Mouse (Mus musculus): Measurements from ENCODE around the gene Cd274. TPM values are rescaled to one million over a fixed set of nuclear protein-coding genes. Genes with fewer than 3 reads are reported as not detected.

Cd274 gene
- polyA plus RNA-seq, 1 experiment from 2014 or later: 0.69 TPM

GRCm38 (mm10) chr19:29384412-29384811 lies 17.2 kb downstream of the Cd274 start:
- ATAC-seq: no peak
- no peaks in the 10 kb centered on the region for H3K9me3 ChIP-seq
- WGBS: 87% methylated on average over 9 of the region's 9 CpGs

GRCm38 (mm10) chr19:29384994-29385393 lies 17.7 kb downstream of the Cd274 start:
- WGBS: 68% methylated on average over 6 of the region's 6 CpGs
- Histone ChIP-seq H3K27ac (no peak overlapping the region), H3K27me3 (replicated peaks) (no peaks in the 10 kb centered on the region), H3K36me3 (no peaks in the 10 kb centered on the region), H3K4me2 (replicated peaks) (no peak overlapping the region), H3K9ac (no peak overlapping the region), H3K4me1 (replicated peaks) (no peaks in the 10 kb centered on the region), H3K9me3 (no peaks in the 10 kb centered on the region), H3K4me3 (replicated peaks) (no peak overlapping the region)
- no peak for ATAC-seq

More at GRCm38 (mm10) chr19:29384412-29384811, 17.2 kb downstream of the Cd274 start:
- H3K9ac ChIP-seq: no peak overlapping the region
- H3K4me1 ChIP-seq (replicated peaks): no peaks in the 10 kb centered on the region
- H3K4me2 ChIP-seq (replicated peaks): no peak overlapping the region
- no peaks in the 10 kb centered on the region for H3K27me3 ChIP-seq (replicated peaks)
- H3K4me3 ChIP-seq (replicated peaks): no peak overlapping the region
- no peaks in the 10 kb centered on the region for H3K36me3 ChIP-seq
- no peak overlapping the region for H3K27ac ChIP-seq

- WGBS: 86% methylated on average over 4 of the region's 4 CpGs
- no peak overlapping the region for H3K4me2 ChIP-seq (replicated peaks)
Measured at GRCm38 (mm10) chr19:29385822-29386221, 18.6 kb downstream of the Cd274 start.

GRCm38 (mm10) chr19:29388818-29389217 lies 21.6 kb downstream of the Cd274 start:
- Histone ChIP-seq H3K4me3 (replicated peaks) (no peak overlapping the region), H3K9me3 (no peaks in the 10 kb centered on the region), H3K27ac (no peak overlapping the region), H3K27me3 (replicated peaks) (no peaks in the 10 kb centered on the region), H3K4me2 (replicated peaks) (no peak overlapping the region), H3K4me1 (replicated peaks) (no peaks in the 10 kb centered on the region), H3K36me3 (no peaks in the 10 kb centered on the region), H3K9ac (no peak overlapping the region)
- 87% methylated on average over 1 of the region's 1 CpGs for WGBS
- ATAC-seq: no peak

More at GRCm38 (mm10) chr19:29385822-29386221, 18.6 kb downstream of the Cd274 start:
- Histone ChIP-seq H3K9ac (no peak overlapping the region), H3K27ac (no peak overlapping the region), H3K27me3 (replicated peaks) (no peaks in the 10 kb centered on the region), H3K4me1 (replicated peaks) (no peaks in the 10 kb centered on the region), H3K4me3 (replicated peaks) (no peak overlapping the region), H3K36me3 (no peaks in the 10 kb centered on the region), H3K9me3 (no peaks in the 10 kb centered on the region)
- ATAC-seq: no peak

GRCm38 (mm10) chr19:29390483-29390882 lies 23.2 kb downstream of the Cd274 start:
- Histone ChIP-seq H3K9ac (no peak overlapping the region), H3K4me3 (replicated peaks) (no peak overlapping the region), H3K4me1 (replicated peaks) (no peaks in the 10 kb centered on the region), H3K36me3 (no peaks in the 10 kb centered on the region), H3K27me3 (replicated peaks) (no peaks in the 10 kb centered on the region), H3K27ac (no peak overlapping the region), H3K9me3 (no peaks in the 10 kb centered on the region), H3K4me2 (replicated peaks) (no peak overlapping the region)
- 71% methylated on average over 5 of the region's 5 CpGs for WGBS
- no peak for ATAC-seq

- Histone ChIP-seq H3K4me3 (replicated peaks) (no peak overlapping the region), H3K4me2 (replicated peaks) (no peak overlapping the region), H3K9me3 (no peaks in the 10 kb centered on the region), H3K9ac (no peak overlapping the region), H3K27ac (no peak overlapping the region), H3K27me3 (replicated peaks) (no peaks in the 10 kb centered on the region), H3K36me3 (no peaks in the 10 kb centered on the region), H3K4me1 (replicated peaks) (no peaks in the 10 kb centered on the region)
- 71% methylated on average over 4 of the region's 4 CpGs for WGBS
- no peak for ATAC-seq
Measured at GRCm38 (mm10) chr19:29391279-29391678, 24.0 kb downstream of the Cd274 start.

GRCm38 (mm10) chr19:29393333-29393732 lies 26.1 kb downstream of the Cd274 start:
- Histone ChIP-seq H3K9ac (no peak overlapping the region), H3K9me3 (no peaks in the 10 kb centered on the region), H3K27ac (no peak overlapping the region), H3K4me1 (replicated peaks) (no peaks in the 10 kb centered on the region), H3K36me3 (no peaks in the 10 kb centered on the region), H3K4me3 (replicated peaks) (no peak overlapping the region), H3K4me2 (replicated peaks) (no peak overlapping the region), H3K27me3 (replicated peaks) (no peaks in the 10 kb centered on the region)
- 83% methylated on average over 9 of the region's 9 CpGs for WGBS
- no peak for ATAC-seq

GRCm38 (mm10) chr19:29394721-29395120 lies 27.5 kb downstream of the Cd274 start:
- H3K4me3 ChIP-seq (replicated peaks): no peak overlapping the region
- no peaks in the 10 kb centered on the region for H3K27me3 ChIP-seq (replicated peaks)
- WGBS: 94% methylated on average over 2 of the region's 2 CpGs
- no peaks in the 10 kb centered on the region for H3K36me3 ChIP-seq
- no peaks in the 10 kb centered on the region for H3K9me3 ChIP-seq
- no peak overlapping the region for H3K27ac ChIP-seq
- no peak overlapping the region for H3K4me2 ChIP-seq (replicated peaks)
- ATAC-seq: no peak
- H3K4me1 ChIP-seq (replicated peaks): no peaks in the 10 kb centered on the region
- H3K9ac ChIP-seq: no peak overlapping the region

- no peak for ATAC-seq
- H3K4me3 ChIP-seq (replicated peaks): no peak overlapping the region
- H3K36me3 ChIP-seq: no peaks in the 10 kb centered on the region
- H3K4me2 ChIP-seq (replicated peaks): no peak overlapping the region
- H3K4me1 ChIP-seq (replicated peaks): no peaks in the 10 kb centered on the region
- no peaks in the 10 kb centered on the region for H3K27me3 ChIP-seq (replicated peaks)
- WGBS: 48% methylated on average over 1 of the region's 1 CpGs
- H3K27ac ChIP-seq: no peak overlapping the region
- H3K9me3 ChIP-seq: no peaks in the 10 kb centered on the region
- H3K9ac ChIP-seq: no peak overlapping the region
Measured at GRCm38 (mm10) chr19:29396353-29396752, 29.1 kb downstream of the Cd274 start.

- 91% methylated on average over 4 of the region's 4 CpGs for whole genome bisulfite sequencing
- H3K9ac ChIP-seq: no peak overlapping the region
- no peak overlapping the region for H3K27ac ChIP-seq
- H3K4me3 ChIP-seq (replicated peaks): no peak overlapping the region
- no peaks in the 10 kb centered on the region for H3K36me3 ChIP-seq
- H3K4me2 ChIP-seq (replicated peaks): no peak overlapping the region
- ATAC-seq: no peak
- no peaks in the 10 kb centered on the region for H3K27me3 ChIP-seq (replicated peaks)
- H3K4me1 ChIP-seq (replicated peaks): no peaks in the 10 kb centered on the region
- no peaks in the 10 kb centered on the region for H3K9me3 ChIP-seq
Measured at GRCm38 (mm10) chr19:29399786-29400185, 32.5 kb downstream of the Cd274 start.

GRCm38 (mm10) chr19:29400466-29400865 lies 33.2 kb downstream of the Cd274 start:
- 79% methylated on average over 3 of the region's 3 CpGs for WGBS
- no peak for ATAC-seq

GRCm38 (mm10) chr19:29402621-29403020 lies 35.4 kb downstream of the Cd274 start:
- Histone ChIP-seq H3K9me3 (no peaks in the 10 kb centered on the region), H3K4me3 (replicated peaks) (no peak overlapping the region), H3K27me3 (replicated peaks) (no peaks in the 10 kb centered on the region), H3K4me1 (replicated peaks) (no peaks in the 10 kb centered on the region), H3K9ac (no peak overlapping the region), H3K4me2 (replicated peaks) (no peak overlapping the region), H3K27ac (no peak overlapping the region), H3K36me3 (no peaks in the 10 kb centered on the region)
- WGBS: 92% methylated on average over 4 of the region's 4 CpGs
- no peak for ATAC-seq

More at GRCm38 (mm10) chr19:29400466-29400865, 33.2 kb downstream of the Cd274 start:
- Histone ChIP-seq H3K9me3 (no peaks in the 10 kb centered on the region), H3K4me3 (replicated peaks) (no peak overlapping the region), H3K27ac (no peak overlapping the region), H3K4me1 (replicated peaks) (no peaks in the 10 kb centered on the region), H3K4me2 (replicated peaks) (no peak overlapping the region), H3K27me3 (replicated peaks) (no peaks in the 10 kb centered on the region), H3K36me3 (no peaks in the 10 kb centered on the region), H3K9ac (no peak overlapping the region)

- H3K4me2 ChIP-seq (replicated peaks): no peak overlapping the region
- H3K4me1 ChIP-seq (replicated peaks): no peaks in the 10 kb centered on the region
- H3K4me3 ChIP-seq (replicated peaks): no peak overlapping the region
- H3K9me3 ChIP-seq: no peaks in the 10 kb centered on the region
- H3K27ac ChIP-seq: no peak overlapping the region
- ATAC-seq: no peak
- H3K36me3 ChIP-seq: no peaks in the 10 kb centered on the region
- no peak overlapping the region for H3K9ac ChIP-seq
- WGBS: 72% methylated on average over 4 of the region's 4 CpGs
- H3K27me3 ChIP-seq (replicated peaks): no peaks in the 10 kb centered on the region
Measured at GRCm38 (mm10) chr19:29403251-29403650, 36.0 kb downstream of the Cd274 start.

Measured in intestine, embryonic 15.5 days (tissue).